Mouse (Mus musculus) cerebellum, postnatal 4 days (tissue): Measurements from ENCODE around the gene Clrn1.
A peak's percentile ranks its signal among the peaks of the same experiment; 100 is the strongest.
"Not testable (repeated sequence)": the region's sequence is repeated elsewhere in the genome, so short reads cannot be mapped to it uniquely, and the experiment has no call there.

Source experiments
- DNase-seq, 2 experiments: peaks; one replicate each; pipeline ENCODE4 v3.0.0; 2022; ENCODE audit warnings: low spot score in 2 of 2, mixed read lengths in 1 of 2

Clrn1 gene

DNA sequence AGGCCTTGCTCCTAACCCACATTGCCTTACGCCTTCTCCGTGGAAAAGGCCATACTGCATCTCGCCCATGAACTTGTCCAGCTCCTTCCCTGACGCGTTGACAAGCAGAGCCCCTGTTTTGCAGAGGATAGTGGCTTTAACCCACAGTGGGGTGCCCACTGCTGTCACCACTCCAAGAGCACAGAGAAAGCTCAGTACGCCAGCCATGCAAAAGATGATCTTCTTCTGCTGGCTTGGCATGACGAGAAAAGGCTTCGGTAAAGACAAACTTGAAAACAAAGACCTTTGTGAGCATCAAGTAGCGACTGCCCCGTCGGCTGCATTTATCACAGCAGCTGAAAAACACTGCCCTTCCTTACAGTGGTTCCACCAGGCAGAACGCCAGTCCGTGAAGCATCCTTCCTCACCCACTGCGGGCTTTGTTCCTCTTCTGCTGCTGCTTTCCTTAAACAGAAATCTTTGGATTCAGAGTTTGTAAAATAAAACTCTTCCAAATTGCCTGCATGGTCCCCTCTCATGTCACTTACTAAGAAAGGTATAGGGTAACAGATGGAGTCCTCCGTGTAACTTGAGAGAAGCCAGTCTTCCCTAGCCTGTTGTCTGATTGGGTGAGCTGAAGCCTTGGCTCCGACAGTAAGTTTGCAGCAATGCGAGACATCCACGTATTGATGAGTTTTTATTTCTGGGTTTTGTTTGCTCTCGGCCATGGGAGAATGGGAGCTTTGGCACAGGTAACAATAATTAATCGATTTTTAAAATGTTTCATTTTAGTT is at the start of gene Clrn1:
TSS of gene Clrn1 (minus strand) at position 540 of the 773 bp plus-strand sequence.
- peak in 1 of 2 experiments; percentile 11 for DNase-seq

DNA sequence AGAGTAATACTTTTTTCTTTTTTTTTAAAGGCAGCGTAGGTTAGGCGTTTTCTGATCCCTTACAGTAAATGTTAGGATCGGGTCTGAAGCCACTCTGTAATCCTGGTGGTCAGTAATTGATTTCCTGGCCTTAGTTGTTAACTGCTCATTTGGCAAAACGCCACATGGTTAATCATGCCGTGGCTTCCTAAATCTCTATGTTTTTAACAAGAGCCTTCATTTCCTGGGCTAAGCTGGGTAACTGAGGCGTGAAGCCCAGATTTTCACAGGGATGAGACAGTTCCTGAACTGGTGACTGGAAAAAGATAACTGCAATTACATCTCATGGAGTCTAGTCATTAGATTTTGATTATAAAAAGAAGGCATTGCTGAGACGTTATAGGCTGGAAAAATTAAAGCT is 38.9 kb upstream of the Clrn1 start:
- DNase-seq = no peak

DNA sequence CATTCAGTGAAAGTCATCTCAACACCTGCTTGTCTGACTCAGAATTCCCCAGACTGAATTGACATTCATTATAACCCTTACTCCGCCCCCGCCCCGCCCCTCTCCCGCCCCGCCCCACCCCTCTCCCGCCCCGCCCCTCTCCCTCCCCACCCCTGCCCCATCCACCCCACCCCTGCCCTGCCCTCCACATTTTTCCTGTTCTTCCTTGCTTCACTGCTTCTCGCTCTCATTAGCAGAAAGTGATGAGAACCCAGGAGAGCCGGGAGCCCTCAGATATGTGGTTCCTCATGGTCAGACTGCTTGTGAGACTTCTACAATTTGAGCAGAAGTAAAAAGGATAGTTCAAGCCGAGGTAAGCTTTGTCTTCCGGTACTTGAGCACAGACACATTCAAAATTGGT is 38.0 kb upstream of the Clrn1 start:
- no peak for DNase-seq

DNA sequence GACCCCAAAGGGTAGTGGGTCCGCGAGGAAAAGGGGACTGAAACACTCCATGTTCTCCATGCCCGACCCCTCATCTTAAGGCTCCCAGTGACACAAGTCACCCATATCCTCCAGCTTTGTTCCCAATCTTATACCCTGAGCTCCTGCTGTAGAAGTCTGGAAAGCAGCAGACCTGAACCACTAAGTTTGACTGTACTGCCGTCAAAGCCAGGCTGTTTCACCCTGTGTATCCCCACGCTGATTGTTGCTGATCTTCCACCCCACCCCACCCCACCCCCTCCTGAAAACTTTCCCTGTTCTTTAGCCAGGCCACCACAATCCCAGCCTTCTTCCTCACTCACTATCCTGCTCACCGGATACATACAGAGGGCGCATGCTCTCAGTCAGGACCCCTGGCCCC is 37.5 kb upstream of the Clrn1 start:
- DNase-seq = no peak

DNA sequence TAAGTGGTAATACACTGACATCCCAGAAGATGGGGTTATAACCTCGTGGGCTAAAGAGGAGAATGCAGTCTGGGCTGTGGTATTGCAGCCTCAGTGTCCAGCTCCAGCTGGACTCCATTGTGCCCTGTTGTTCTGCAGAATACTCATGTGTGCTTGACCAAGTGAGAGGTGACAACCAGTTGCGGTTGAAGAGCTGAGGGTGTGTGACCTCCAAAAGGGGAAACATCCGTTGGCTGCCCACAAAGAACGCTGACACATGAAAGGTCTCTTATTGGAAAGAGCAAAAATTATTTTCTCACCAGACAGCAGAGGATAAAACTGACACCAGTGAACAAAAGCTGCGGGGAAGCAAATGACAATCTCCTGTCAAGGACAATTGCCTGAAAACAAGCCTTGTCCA is 36.2 kb upstream of the Clrn1 start:
- DNase-seq = no peak

DNA sequence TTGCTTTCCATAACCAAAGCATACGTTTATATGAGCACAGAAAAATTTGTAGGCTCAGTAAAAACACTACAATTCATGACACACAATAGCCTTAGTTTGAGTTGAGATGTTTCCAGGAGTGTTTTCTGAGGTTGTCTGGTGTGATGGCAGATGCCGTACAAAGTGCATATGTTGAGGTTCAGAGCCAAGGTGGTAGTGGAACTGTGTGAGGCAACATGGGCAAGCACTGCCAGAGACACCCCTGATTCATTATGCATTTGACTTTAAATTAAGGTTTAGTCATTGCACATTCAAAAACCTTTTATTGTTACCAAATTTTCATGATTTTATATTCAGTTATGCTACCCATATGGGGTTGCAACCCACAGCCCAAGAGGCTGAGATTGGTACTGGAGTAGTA is 19.5 kb upstream of the Clrn1 start:
- no peak for DNase-seq

DNA sequence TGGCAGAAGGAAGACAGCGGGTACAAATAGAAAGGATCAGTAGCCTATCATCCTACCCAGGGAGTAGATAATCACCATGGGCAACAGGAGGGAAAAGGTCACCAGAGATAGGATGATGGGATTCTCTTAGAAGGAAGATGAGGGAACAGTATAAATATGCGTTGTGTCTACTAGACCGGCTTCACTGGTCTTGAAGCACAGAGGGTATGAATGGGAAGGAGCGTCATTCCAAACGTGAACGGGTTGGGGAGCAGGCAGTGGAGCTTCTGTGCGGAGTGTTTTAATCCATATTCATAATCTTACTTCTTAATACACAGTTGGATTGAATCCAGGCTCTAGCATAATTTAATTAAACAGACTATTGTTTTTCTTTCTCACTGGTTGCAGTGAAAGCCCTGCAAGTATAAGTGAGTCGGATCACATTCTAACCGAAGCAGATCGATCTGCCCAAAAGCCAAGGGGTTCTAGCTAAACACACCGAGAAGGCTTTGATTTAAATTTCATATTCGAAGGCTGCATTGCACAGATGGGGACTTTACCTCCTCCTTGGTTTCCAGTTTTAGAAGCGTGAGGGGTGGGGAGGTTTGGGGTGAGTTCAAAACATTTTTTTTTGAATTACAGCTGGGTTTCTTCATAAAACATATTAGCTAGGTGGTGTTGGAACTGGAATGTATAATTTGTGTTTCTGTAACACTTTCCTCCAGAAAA is 17.1 kb upstream of the Clrn1 start:
- DNase-seq = no peak

DNA sequence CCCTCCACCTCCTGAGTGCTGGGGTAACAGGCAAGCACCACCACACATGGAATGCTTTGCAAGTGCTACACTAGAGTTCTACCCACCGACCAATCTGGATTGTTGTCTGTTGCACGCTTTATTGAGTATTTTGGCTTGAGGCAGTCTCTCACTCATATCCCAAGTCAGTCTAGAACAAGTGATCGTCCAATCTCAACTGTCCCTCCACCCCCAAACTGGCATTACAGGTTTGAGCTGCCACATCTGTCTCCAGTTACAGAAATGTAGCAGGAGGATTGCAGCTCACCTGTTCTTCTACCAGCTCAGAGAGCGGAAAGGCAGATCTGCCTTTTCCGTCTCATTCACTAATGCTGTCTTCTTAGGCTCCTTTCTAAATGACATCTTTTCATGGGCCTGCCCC is 10.0 kb upstream of the Clrn1 start:
- DNase-seq = no peak

DNA sequence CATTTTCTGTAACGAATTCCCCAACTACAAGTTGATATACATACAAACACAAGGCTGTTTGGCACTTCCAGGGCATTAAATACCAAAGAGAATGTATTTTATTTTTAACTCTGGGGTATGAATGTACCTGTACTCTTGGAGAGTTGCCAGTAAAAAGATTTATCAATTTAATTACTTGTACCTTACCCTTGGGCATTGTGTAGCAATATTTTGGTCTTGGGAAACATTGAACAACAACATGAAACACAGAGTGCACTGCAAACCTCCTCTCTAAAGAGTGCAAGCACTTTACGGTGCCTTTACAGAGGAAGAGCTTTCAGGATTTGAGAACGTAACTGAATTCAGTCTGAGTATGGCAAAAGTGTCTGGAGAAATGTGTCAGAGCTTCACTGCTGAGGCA is 9.4 kb upstream of the Clrn1 start:
- DNase-seq = no peak

DNA sequence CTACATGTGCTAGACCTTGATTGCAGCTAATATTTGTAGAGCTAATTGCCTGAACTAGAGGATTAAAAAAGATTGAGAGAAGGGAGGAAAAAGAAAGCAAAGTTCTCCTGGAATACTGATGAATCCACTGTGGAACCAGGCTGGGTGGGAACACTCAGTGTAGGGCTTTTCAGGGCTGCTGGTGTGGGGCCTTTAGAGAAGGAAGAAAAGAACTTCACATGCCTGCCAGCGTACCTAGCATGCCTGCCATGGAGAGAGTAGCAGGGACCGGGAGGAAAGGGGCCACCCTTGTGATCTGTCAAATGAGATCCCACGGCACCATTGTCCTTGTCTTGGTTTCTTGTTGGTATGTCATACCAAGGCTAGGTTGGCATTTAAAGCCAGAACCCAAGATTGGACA is 4.5 kb upstream of the Clrn1 start:
- no peak for DNase-seq

DNA sequence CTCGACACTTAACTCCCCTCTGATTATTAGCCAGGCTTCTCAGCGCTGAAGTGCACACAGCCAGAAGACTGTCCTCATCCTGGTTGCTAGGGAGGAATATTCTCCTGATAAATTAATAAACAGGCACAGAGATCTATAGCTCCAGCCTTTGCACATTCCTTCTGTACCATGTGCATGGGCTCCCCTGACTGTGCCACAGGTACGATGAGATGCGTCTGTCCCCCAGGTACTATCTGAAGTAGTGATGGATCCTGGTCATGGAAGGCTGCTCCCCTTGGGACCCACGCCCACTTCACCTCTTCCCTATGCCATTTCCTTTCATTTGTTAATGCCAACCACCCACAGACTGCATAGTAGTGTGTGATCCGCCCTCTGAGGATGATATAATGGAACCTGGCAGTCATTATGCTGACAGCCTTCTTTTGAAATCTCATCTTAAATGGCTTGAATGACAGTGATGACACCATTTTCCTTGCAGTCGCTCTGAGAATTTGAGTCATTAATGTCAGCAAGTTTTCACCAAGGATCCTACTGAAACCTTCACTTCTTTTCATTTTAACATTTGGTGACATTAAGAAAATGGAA is 3.1 kb upstream of the Clrn1 start:
- DNase-seq = no peak

DNA sequence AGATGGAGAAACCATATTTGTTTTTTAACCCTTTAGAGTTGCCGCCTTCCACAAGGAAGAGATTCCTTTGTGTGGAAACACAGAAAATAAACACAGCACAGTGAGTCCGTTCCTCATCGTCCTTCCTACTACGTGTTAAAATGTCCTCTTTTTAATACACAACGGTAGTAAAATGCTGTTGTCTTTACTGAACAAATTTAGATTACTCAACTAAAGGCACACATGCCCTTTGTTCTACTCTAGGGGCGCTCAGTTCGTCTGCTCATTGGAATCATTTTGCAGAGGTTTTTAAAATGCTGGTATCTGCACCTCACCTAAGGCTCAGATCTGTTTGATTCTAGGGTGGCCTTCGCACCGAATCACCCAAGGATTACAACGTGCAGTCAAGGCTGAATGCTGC is 2.6 kb upstream of the Clrn1 start:
- no peak for DNase-seq

DNA sequence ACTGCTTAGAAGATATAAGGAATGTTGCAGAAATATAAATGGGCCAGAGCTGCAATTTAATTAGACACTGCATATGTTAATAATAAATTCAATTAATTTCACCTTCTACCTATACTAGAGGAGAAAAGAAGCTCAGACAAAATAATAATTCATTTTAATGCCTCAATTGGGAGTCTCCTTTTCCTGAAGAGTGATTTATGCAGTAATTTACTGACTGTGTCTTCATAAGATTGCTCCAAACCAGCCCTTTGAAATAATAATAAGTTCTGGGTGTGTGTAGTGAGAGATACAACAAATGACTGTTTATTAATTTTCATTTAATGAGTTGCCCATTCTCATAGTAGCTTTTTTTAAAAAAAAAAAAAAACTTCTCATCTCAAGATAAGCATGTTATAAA is 1.6 kb downstream of the Clrn1 start:
- DNase-seq = no peak

DNA sequence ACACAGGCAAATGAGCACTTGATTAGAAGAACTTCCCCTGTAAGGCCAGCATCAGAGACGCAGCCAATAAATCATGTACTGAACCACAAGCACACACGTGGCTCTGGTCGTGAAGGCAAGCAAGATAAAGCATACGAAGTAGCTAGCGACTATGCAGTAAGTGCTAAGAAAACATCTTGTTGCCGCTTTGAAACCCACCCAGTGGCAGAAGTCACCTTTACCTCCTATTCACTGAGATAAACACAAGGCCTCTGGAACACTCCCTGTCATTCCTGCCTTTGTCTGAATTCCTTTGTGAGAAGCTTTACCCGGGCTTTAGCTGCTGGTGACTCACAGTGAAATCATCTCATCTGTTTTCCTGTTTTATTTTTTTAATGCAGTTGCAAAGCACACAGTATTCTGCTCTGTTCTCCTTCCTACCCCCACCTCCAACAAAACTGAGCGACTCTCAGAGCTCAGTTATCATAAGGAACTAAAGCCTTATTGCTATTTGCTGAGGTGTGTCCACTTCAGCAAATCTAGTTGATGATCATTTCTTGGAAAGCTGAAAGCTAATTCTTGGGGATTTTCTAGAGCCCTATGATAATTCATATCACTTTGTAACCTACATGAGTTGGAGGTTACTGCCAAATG is 2.1 kb downstream of the Clrn1 start:
- DNase-seq = no peak

DNA sequence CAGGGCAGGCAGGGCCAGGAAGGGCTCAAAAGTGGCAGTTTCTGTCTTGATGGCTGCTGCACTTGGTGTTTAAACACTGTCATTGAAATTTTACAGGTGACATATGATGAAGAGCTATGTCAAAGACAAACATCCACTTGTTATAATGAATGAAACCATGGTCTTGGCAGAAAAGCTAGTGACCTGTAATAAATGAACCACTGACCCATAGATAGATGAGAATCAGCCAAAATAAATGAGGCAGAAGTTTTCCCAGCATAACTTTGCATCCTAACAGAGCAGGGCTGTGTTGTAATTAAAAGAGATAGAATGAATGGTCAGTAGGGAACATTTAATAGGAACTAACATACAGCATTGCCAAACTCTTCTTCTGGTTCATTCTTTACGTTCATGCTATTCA is 4.1 kb downstream of the Clrn1 start:
- DNase-seq = no peak

DNA sequence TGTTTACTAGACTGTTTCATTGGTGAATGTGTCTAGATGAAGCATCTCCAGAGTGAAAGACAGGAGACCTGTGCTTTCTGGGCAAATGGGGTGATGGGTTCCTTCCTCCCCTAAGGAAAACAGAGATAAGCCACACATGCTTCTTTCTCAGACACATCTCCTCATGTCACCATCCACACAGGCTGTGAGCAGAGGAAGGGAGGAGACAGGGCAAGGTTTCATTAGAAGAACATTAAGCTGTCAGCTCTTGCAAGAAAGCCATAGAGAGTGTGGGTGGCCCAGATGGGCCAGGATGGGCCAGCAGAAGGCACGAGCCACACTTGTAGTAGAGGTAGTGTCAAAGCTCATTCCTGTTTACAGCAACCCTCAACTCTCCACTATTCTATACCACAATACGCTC is 5.0 kb downstream of the Clrn1 start:
- no peak for DNase-seq

DNA sequence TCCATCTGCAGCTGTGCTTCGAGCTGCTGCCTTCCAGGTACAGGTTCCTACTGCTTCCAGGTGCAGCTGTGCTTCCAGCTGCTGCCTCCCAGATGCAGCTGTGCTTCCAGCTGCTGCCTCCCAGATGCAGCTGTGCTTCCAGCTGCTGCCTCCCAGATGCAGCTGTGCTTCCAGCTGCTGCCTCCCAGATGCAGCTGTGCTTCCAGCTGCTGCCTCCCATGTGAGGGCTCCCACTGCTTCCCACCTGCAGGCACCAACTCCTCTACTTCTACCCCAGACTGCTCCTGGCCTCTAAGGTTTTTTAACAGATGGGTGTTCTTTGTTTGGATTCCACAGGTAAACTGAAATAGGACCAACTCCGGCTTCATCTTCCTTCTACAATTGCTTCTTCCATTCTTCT is 13.3 kb downstream of the Clrn1 start:
- not testable (repeated sequence) for DNase-seq

DNA sequence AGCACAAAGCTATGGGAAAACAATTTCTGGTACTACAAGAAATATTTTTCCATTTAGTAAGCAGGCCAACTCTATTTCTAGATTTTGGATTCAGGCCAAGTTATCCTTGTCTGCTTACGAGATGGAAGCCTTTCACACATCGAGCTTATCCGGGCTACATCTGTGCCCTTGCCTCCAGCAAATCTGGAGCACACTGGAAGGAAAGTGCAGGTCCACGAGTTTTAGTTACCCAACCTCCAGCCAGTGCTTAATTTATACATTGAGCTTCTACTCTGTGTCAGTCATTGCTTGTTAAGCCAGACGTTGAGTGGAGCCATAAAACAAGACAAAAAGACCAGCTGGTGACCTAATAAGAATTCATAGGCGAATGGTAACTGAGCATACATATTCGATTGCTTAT is 19.4 kb downstream of the Clrn1 start:
- DNase-seq = no peak

DNA sequence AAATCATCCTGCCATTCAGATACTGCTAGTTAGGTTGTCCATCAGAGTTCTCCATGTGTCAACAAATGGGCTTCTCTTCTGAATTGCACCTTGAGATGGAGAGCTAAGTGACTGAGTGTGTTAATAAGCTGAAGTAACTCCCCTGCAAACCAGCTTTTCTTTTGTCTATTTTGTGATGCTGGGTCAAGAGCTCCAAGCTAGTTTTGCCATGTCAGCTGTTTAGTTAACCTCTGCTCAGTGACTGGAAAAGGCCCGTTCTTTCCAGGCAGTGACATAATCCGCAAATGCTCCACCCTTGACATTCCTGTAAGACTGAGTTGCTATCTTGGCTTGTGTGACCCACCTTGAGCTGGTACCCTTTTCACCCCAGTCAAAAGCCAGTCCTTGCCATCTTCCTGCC is 22.2 kb downstream of the Clrn1 start:
- no peak for DNase-seq

DNA sequence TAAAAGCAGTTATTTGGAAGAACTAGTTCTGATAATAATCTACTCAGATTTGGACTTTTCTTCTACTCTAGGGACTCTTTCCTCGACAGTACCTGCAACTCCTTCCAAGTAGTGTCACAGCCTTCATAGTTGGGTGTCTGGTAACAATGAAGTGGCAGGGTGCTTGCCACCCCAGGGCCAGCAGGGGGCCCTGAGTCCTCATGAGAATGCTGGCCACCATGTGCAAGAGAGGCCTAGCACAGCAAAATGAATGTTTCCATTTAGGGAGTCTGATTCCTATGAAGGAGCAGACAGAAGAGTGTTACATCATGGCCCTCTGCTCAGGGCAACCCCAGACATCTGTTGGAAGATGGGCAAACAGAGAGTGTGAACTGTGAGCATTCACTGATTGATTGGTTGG is 41.7 kb downstream of the Clrn1 start:
- no peak for DNase-seq

DNA sequence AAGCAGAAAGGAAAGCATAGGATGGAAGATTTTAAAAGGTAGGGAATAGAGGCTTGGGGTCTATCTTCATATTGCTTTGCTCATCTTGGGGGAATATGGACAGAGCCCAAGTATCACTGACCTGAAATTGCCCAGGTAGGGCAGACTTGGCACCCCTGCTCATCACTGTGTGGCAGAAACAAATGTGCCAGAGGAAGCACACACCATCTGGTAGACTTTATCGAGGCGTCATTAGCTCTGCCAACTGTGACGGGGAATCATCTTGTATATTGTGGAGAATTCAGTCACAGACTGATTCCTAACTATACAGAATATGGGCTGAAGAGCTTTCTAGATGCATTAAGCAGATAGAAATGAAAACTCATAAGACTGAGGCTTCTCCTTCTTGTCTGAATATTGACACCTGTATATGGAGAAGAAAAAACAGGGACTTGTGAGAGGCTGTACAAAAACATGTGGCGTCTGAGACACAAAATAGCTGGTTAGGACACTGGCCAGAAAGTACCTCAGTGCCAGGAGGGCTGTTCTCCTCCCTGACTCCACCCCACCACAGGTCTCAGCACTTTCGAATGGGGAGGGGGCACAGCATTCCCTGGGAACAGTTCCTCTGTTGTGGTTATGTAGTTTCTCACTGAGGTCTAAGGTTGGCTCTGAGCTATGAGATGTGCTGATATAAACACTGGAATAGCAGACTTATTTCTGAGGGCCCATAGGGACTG is 51.5 kb downstream of the Clrn1 start:
- no peak for DNase-seq

DNA sequence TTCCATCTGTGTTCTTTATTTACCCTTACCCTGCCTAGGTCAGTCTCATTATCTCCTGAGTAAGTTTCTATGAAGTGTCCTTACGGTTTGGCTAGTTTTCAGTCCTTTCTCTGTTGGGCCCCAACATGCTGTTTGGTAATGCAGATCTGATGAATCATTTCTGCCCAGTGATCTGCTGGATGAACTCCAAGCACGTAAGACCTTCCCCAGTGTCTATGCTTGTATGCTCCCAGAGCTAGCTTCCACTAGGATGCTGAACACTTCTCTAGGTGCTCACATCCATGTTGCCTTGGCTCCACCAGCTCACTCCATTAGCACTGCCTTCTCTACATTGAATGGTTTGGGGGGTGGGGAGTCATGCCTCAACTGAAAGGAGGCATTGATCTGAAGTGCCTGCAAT is 52.3 kb downstream of the Clrn1 start:
- DNase-seq = no peak
